Mouse (Mus musculus): Measurements from ENCODE around the gene Fer.

Fer gene

GRCm38 (mm10) chr17:63974253-63974652, 111.4 kb downstream of the Fer start:
- DNase-seq (ENCODE audit: extremely low spot score, low spot score) = no peak

GRCm38 (mm10) chr17:63978794-63979571, 116.1 kb downstream of the Fer start:
- no peak for DNase-seq (ENCODE audit: extremely low spot score, low spot score)

- DNase-seq (ENCODE audit: extremely low spot score, low spot score) = no peak
These were observed 117.3 kb downstream of the Fer start for GRCm38 (mm10) chr17:63980167-63980566.

- no peak for DNase-seq (ENCODE audit: extremely low spot score, low spot score)
These were observed 125.8 kb downstream of the Fer start for GRCm38 (mm10) chr17:63988710-63989109.

- no peak for DNase-seq (ENCODE audit: extremely low spot score, low spot score)
These were observed 128.3 kb downstream of the Fer start for GRCm38 (mm10) chr17:63991160-63991559.

GRCm38 (mm10) chr17:63995921-63996320, 133.1 kb downstream of the Fer start:
- no peak for DNase-seq (ENCODE audit: extremely low spot score, low spot score)

GRCm38 (mm10) chr17:63997643-63998042, 134.8 kb downstream of the Fer start:
- DNase-seq (ENCODE audit: extremely low spot score, low spot score) = no peak

- DNase-seq (ENCODE audit: extremely low spot score, low spot score) = no peak
These were observed 140.6 kb downstream of the Fer start for GRCm38 (mm10) chr17:64003444-64003843.

- no peak for DNase-seq (ENCODE audit: extremely low spot score, low spot score)
These were observed 142.8 kb downstream of the Fer start for GRCm38 (mm10) chr17:64005575-64006249.

GRCm38 (mm10) chr17:64016606-64017005, 153.7 kb downstream of the Fer start:
- DNase-seq (ENCODE audit: extremely low spot score, low spot score) = no peak

- DNase-seq (ENCODE audit: extremely low spot score, low spot score) = no peak
These were observed 155.4 kb downstream of the Fer start for GRCm38 (mm10) chr17:64018240-64018639.

- no peak for DNase-seq (ENCODE audit: extremely low spot score, low spot score)
These were observed 156.0 kb downstream of the Fer start for GRCm38 (mm10) chr17:64018870-64019269.

GRCm38 (mm10) chr17:64019646-64020045, 156.8 kb downstream of the Fer start:
- no peak for DNase-seq (ENCODE audit: extremely low spot score, low spot score)

- no peak for DNase-seq (ENCODE audit: extremely low spot score, low spot score)
These were observed 163.6 kb downstream of the Fer start for GRCm38 (mm10) chr17:64026485-64026884.

GRCm38 (mm10) chr17:64041771-64042170, 178.9 kb downstream of the Fer start:
- DNase-seq (ENCODE audit: extremely low spot score, low spot score) = no peak

- DNase-seq (ENCODE audit: extremely low spot score, low spot score) = no peak
These were observed 182.5 kb downstream of the Fer start for GRCm38 (mm10) chr17:64045326-64045725.

- DNase-seq (ENCODE audit: extremely low spot score, low spot score) = no peak
These were observed 183.7 kb downstream of the Fer start for GRCm38 (mm10) chr17:64046557-64046956.

GRCm38 (mm10) chr17:64050911-64051310, 188.0 kb downstream of the Fer start:
- no peak for DNase-seq (ENCODE audit: extremely low spot score, low spot score)

GRCm38 (mm10) chr17:64053636-64054035, 190.8 kb downstream of the Fer start:
- DNase-seq (ENCODE audit: extremely low spot score, low spot score) = no peak

GRCm38 (mm10) chr17:64060529-64060928, 197.7 kb downstream of the Fer start:
- no peak for DNase-seq (ENCODE audit: extremely low spot score, low spot score)

- no peak for DNase-seq (ENCODE audit: extremely low spot score, low spot score)
These were observed 202.4 kb downstream of the Fer start for GRCm38 (mm10) chr17:64065243-64065642.

- no peak for DNase-seq (ENCODE audit: extremely low spot score, low spot score)
These were observed 214.5 kb downstream of the Fer start for GRCm38 (mm10) chr17:64077392-64077791.

- DNase-seq (ENCODE audit: extremely low spot score, low spot score) = no peak
These were observed 221.9 kb downstream of the Fer start for GRCm38 (mm10) chr17:64084751-64085150.

All from neural tube, embryonic 10.5 days (tissue).